Mouse (Mus musculus): Measurements from ENCODE around the gene Ripor3. TPM values are rescaled to one million over a fixed set of nuclear protein-coding genes. Genes with fewer than 3 reads are reported as not detected.

Ripor3 gene
- polyA plus RNA-seq, 1 experiment from 2014 or later = 0.12 TPM

DNA sequence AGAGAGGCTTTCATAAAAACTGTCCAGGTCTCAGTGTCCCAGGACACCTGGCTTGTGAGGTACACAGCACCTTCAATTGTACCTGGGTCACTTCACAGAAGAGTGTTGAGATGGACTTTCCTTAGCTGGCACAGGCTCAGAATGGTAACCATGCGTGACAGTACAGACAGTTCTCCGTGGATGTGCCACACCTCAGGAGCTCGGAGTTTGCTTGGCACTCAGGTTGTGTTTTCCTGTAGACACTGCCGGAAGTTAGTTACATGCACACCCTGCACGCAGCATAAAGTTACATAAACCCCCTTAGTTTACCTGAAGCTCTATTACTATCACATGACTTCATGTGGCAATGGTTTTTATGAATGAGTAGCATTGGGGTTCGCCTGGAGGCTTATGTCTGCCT, 59.7 kb downstream of the Ripor3 start:
- Histone ChIP-seq H3K27ac (ENCODE audit: low read depth, low read length) (no peak overlapping the region), H3K4me2 (ENCODE audit: low read depth) (no peak overlapping the region), H3K36me3 (ENCODE audit: control insufficient read depth, insufficient read depth, low read length) (no peaks in the 10 kb centered on the region), H3K4me1 (ENCODE audit: control insufficient read depth, insufficient read depth, low read length) (no peaks in the 10 kb centered on the region), H3K4me3 (ENCODE audit: low read depth, low read length) (no peak overlapping the region), H3K9ac (ENCODE audit: low read length) (no peak overlapping the region), H3K27me3 (ENCODE audit: control insufficient read depth, insufficient read depth, low read length) (no peaks in the 10 kb centered on the region), H3K9me3 (ENCODE audit: control insufficient read depth, low read length) (no peaks in the 10 kb centered on the region)
- DNase-seq (ENCODE audit: low spot score) = no peak
- WGBS = 89% methylated on average over 6 of the region's 6 CpGs
- no peak for ATAC-seq (ENCODE audit: insufficient read depth, low FRiP score, low TSS enrichment)

DNA sequence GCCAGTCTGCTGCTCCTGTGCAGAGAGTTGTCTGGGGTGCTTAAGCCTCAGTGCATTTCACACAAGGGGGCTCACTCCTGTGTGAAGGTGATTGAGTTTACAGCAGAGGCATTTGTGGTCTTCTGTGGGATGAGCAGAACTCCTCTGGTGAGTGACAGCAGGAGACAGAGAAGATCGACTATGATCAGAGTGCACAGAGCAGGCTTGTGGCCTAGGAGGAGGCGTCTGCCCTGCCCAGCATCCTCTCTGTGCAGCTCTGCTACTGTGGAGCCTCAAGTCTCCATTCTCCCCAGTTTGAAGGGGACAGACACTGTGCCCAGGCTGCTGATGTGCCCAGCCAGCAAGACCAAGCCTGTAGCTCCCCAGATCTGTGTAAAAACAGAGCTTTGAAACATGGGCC, 60.6 kb downstream of the Ripor3 start:
- H3K4me3 ChIP-seq (ENCODE audit: low read depth, low read length) = no peak overlapping the region
- H3K9me3 ChIP-seq (ENCODE audit: control insufficient read depth, low read length) = no peaks in the 10 kb centered on the region
- H3K9ac ChIP-seq (ENCODE audit: low read length) = no peak overlapping the region
- H3K36me3 ChIP-seq (ENCODE audit: control insufficient read depth, insufficient read depth, low read length) = no peaks in the 10 kb centered on the region
- H3K4me1 ChIP-seq (ENCODE audit: control insufficient read depth, insufficient read depth, low read length) = peaks cover 4% of the 10 kb centered on the region; the same call in 1 of the 2 replicates
- H3K27ac ChIP-seq (ENCODE audit: low read depth, low read length) = no peak overlapping the region
- 74% methylated on average over 2 of the region's 2 CpGs for WGBS
- no peak for ATAC-seq (ENCODE audit: insufficient read depth, low FRiP score, low TSS enrichment)
- no peak for DNase-seq (ENCODE audit: low spot score)
- H3K27me3 ChIP-seq (ENCODE audit: control insufficient read depth, insufficient read depth, low read length) = no peaks in the 10 kb centered on the region
- H3K4me2 ChIP-seq (ENCODE audit: low read depth) = no peak overlapping the region

DNA sequence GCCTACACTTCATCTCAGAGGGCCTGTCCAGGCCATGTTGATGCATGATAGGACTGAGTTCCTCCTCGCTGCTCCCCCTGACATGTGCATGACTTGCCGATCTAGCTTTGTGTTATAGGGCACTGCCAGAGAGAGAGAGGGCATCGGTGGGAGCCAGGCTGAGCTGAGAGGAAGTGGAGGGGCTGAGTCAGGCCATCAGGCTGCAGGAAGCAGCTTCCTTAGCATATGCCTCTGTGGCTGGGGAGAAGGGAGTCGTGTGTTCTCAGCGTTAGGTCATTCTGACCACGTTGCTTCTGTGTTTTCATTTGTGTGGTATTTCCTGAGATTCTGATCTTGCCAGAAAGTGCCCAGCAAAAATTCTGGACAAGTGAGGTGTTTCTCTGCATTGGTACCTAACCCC, 61.2 kb downstream of the Ripor3 start:
- H3K27ac ChIP-seq (ENCODE audit: low read depth, low read length) = no peak overlapping the region
- WGBS = 81% methylated on average over 6 of the region's 6 CpGs

DNA sequence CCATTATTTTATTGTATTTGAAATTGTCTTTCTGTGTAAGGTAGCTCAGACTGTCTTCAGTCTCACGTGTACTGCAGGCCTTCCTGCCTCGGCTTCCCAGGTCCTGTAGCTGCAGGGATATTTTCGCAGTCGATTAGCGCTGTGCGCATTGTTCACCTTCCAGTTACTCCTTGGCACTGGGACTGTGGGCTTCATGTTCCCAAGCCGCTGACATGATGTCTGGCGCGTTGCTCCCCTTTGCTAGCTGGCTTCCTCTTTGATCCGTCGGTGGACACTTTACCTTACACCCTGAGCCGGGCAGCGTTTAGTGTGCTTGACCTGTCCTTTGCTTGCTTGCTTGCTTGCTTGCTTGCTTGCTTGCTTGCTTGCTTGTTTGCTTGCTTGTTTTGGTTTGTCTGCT, 61.9 kb downstream of the Ripor3 start:
- Histone ChIP-seq H3K27me3 (ENCODE audit: control insufficient read depth, insufficient read depth, low read length) (no peaks in the 10 kb centered on the region), H3K36me3 (ENCODE audit: control insufficient read depth, insufficient read depth, low read length) (no peaks in the 10 kb centered on the region), H3K9me3 (ENCODE audit: control insufficient read depth, low read length) (no peaks in the 10 kb centered on the region), H3K4me2 (ENCODE audit: low read depth) (no peak overlapping the region), H3K4me3 (ENCODE audit: low read depth, low read length) (no peak overlapping the region), H3K4me1 (ENCODE audit: control insufficient read depth, insufficient read depth, low read length) (peaks cover 10% of the 10 kb centered on the region; the same call in 1 of the 2 replicates), H3K27ac (ENCODE audit: low read depth, low read length) (no peak overlapping the region), H3K9ac (ENCODE audit: low read length) (no peak overlapping the region)
- DNase-seq (ENCODE audit: low spot score) (no peak), ATAC-seq (ENCODE audit: insufficient read depth, low FRiP score, low TSS enrichment) (no peak)
- WGBS = 87% methylated on average over 13 of the region's 13 CpGs

More for the DNA sequence above, 61.2 kb downstream of the Ripor3 start:
- Histone ChIP-seq H3K27me3 (ENCODE audit: control insufficient read depth, insufficient read depth, low read length) (no peaks in the 10 kb centered on the region), H3K9ac (ENCODE audit: low read length) (no peak overlapping the region), H3K36me3 (ENCODE audit: control insufficient read depth, insufficient read depth, low read length) (no peaks in the 10 kb centered on the region), H3K9me3 (ENCODE audit: control insufficient read depth, low read length) (no peaks in the 10 kb centered on the region), H3K4me1 (ENCODE audit: control insufficient read depth, insufficient read depth, low read length) (peaks cover 10% of the 10 kb centered on the region; the same call in 1 of the 2 replicates), H3K4me3 (ENCODE audit: low read depth, low read length) (no peak overlapping the region), H3K4me2 (ENCODE audit: low read depth) (no peak overlapping the region)
- ATAC-seq (ENCODE audit: insufficient read depth, low FRiP score, low TSS enrichment) (no peak), DNase-seq (ENCODE audit: low spot score) (no peak)

DNA sequence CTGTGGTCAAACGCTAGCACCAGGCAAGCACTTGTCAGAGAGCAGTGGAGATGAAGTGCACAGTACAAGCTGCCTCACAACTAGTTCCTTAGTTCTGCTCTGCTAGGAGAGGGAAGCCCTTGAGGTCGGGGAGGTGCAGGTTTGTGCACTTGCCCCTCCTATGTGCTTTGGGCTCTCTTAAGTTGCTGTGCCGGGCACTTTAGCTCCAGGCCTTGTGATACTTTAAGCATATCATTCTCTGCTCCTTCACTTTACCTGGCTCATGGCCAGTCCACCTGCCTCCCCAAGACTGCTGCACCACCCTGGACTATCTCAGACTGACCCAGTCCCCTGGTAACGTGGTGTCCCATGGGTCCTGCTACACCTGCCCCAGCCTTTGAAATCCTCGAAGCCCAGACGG, 62.4 kb downstream of the Ripor3 start:
- Histone ChIP-seq H3K27ac (ENCODE audit: low read depth, low read length) (no peak overlapping the region), H3K4me2 (ENCODE audit: low read depth) (no peak overlapping the region), H3K4me1 (ENCODE audit: control insufficient read depth, insufficient read depth, low read length) (peaks cover 10% of the 10 kb centered on the region; the same call in 1 of the 2 replicates), H3K9ac (ENCODE audit: low read length) (no peak overlapping the region), H3K9me3 (ENCODE audit: control insufficient read depth, low read length) (no peaks in the 10 kb centered on the region), H3K27me3 (ENCODE audit: control insufficient read depth, insufficient read depth, low read length) (no peaks in the 10 kb centered on the region), H3K4me3 (ENCODE audit: low read depth, low read length) (no peak overlapping the region), H3K36me3 (ENCODE audit: control insufficient read depth, insufficient read depth, low read length) (no peaks in the 10 kb centered on the region)
- 81% methylated on average over 6 of the region's 6 CpGs for WGBS
- no peak for DNase-seq (ENCODE audit: low spot score)
- no peak for ATAC-seq (ENCODE audit: insufficient read depth, low FRiP score, low TSS enrichment)

DNA sequence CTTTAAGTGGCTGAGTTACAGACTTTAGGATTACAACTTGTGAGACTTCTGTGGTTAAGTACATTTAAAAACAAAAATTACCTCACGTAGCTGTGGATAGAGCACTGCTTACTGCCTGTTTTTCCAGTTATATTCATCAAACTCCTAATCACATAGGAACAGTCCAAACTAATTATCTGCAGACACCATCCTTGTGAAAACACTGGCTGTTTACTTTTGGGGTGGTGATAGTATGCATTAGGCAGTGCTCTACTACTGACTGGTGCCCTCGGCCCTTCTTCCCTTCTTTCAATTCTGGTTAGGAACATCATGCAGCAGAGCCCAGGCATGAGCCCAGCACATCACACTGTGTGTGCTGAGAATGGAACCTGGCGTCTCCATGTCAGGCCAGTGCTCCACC, 63.2 kb downstream of the Ripor3 start:
- WGBS = 82% methylated on average over 3 of the region's 3 CpGs
- DNase-seq (ENCODE audit: low spot score) = no peak
- no peak overlapping the region for H3K9ac ChIP-seq (ENCODE audit: low read length)
- H3K27ac ChIP-seq (ENCODE audit: low read depth, low read length) = no peak overlapping the region
- H3K4me1 ChIP-seq (ENCODE audit: control insufficient read depth, insufficient read depth, low read length) = peaks cover 10% of the 10 kb centered on the region; the same call in 1 of the 2 replicates
- H3K9me3 ChIP-seq (ENCODE audit: control insufficient read depth, low read length) = no peaks in the 10 kb centered on the region
- H3K4me2 ChIP-seq (ENCODE audit: low read depth) = no peak overlapping the region
- no peak for ATAC-seq (ENCODE audit: insufficient read depth, low FRiP score, low TSS enrichment)
- H3K36me3 ChIP-seq (ENCODE audit: control insufficient read depth, insufficient read depth, low read length) = no peaks in the 10 kb centered on the region
- H3K4me3 ChIP-seq (ENCODE audit: low read depth, low read length) = no peak overlapping the region
- H3K27me3 ChIP-seq (ENCODE audit: control insufficient read depth, insufficient read depth, low read length) = no peaks in the 10 kb centered on the region

DNA sequence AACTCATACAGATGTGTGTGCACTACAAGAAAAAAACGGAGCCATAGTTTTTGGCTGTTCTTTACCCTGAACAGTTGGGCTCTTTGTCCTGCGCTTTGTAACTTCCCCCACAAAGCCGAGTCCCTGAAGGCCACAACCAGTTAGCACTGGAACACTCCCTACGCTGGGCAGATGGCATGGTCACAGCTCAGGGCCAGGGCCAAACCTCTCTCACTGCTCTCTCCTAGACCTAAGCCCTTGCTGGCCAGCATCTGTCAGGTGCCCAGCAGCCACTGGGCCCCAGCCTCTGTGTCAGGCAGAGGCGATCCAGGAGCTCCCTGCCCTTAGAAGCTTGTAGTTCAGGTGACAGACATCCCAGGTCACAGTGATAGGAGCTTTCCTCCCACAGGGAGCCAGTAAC, 65.0 kb downstream of the Ripor3 start:
- H3K4me2 ChIP-seq (ENCODE audit: low read depth) = no peak overlapping the region
- H3K4me3 ChIP-seq (ENCODE audit: low read depth, low read length) = no peak overlapping the region
- DNase-seq (ENCODE audit: low spot score) (no peak), ATAC-seq (ENCODE audit: insufficient read depth, low FRiP score, low TSS enrichment) (no peak)
- H3K27me3 ChIP-seq (ENCODE audit: control insufficient read depth, insufficient read depth, low read length) = no peaks in the 10 kb centered on the region
- H3K27ac ChIP-seq (ENCODE audit: low read depth, low read length) = no peak overlapping the region
- no peak overlapping the region for H3K9ac ChIP-seq (ENCODE audit: low read length)
- no peaks in the 10 kb centered on the region for H3K36me3 ChIP-seq (ENCODE audit: control insufficient read depth, insufficient read depth, low read length)
- H3K4me1 ChIP-seq (ENCODE audit: control insufficient read depth, insufficient read depth, low read length) = peaks cover 14% of the 10 kb centered on the region
- WGBS = 75% methylated on average over 5 of the region's 5 CpGs
- no peaks in the 10 kb centered on the region for H3K9me3 ChIP-seq (ENCODE audit: control insufficient read depth, low read length)

DNA sequence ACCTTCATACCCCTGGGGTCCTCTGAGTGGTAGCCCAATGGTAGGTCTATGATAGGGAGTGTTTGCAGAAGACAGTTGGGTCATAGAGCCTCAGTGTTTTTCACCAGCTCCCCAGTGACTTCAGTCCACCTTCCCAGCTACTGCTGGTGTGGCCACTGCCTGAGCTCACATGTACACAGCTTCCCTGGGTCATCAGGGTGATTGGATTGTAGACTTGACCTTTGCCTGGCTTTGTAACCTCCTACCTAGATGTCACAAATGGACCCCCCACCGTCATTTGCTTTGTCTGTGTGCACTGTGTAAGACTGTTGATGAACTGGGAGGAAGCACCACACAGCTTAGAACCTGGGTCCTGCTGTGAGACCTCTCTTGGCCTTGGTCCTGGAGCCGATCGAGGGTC, 66.2 kb downstream of the Ripor3 start:
- no peak overlapping the region for H3K4me3 ChIP-seq (ENCODE audit: low read depth, low read length)
- WGBS = 77% methylated on average over 3 of the region's 3 CpGs
- DNase-seq (ENCODE audit: low spot score) (no peak), ATAC-seq (ENCODE audit: insufficient read depth, low FRiP score, low TSS enrichment) (no peak)
- H3K4me1 ChIP-seq (ENCODE audit: control insufficient read depth, insufficient read depth, low read length) = peaks cover 14% of the 10 kb centered on the region
- no peaks in the 10 kb centered on the region for H3K27me3 ChIP-seq (ENCODE audit: control insufficient read depth, insufficient read depth, low read length)
- H3K9ac ChIP-seq (ENCODE audit: low read length) = no peak overlapping the region
- no peak overlapping the region for H3K27ac ChIP-seq (ENCODE audit: low read depth, low read length)
- H3K36me3 ChIP-seq (ENCODE audit: control insufficient read depth, insufficient read depth, low read length) = no peaks in the 10 kb centered on the region
- H3K9me3 ChIP-seq (ENCODE audit: control insufficient read depth, low read length) = no peaks in the 10 kb centered on the region
- H3K4me2 ChIP-seq (ENCODE audit: low read depth) = no peak overlapping the region

DNA sequence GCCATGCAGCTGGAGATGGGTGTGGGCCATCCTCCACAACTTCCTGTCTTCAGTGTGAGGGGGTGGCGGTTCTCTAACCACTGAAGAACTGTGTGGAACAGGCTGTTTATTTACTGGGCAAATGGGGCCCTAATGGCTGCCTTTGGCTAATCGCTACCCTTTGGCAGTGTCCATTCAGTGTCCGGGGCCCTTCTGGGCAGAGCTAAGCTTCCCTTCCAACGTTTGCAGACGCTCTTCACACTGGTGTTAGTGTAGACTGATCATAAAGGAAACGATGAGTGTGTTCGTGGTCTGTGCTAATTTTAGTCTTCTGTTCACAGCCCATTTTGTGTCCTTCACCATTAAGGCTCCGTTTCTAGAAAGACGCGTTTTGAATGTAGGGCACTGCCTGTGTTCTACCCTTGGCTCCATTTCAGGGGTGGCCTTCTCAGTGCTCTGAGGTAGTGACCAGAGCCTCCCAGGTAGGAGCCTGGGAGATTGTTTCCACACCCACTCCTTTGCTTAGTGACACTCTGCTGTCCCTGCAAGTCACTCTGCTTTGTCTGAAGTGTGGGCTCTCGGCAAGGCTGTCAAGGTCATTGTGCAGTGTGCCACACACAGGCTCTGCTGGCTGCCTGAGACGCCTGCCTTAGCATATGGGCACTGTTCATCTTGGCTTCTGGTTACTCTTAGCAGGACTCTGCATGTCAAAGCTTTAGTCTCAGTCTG, 67.3 kb downstream of the Ripor3 start:
- H3K9ac ChIP-seq (ENCODE audit: low read length) = no peak overlapping the region
- no peak overlapping the region for H3K27ac ChIP-seq (ENCODE audit: low read depth, low read length)
- no peak overlapping the region for H3K4me3 ChIP-seq (ENCODE audit: low read depth, low read length)
- DNase-seq (ENCODE audit: low spot score) = no peak
- no peaks in the 10 kb centered on the region for H3K27me3 ChIP-seq (ENCODE audit: control insufficient read depth, insufficient read depth, low read length)
- no peak for ATAC-seq (ENCODE audit: insufficient read depth, low FRiP score, low TSS enrichment)
- no peak overlapping the region for H3K4me2 ChIP-seq (ENCODE audit: low read depth)
- WGBS = 75% methylated on average over 12 of the region's 12 CpGs
- peaks cover 14% of the 10 kb centered on the region for H3K4me1 ChIP-seq (ENCODE audit: control insufficient read depth, insufficient read depth, low read length)
- no peaks in the 10 kb centered on the region for H3K36me3 ChIP-seq (ENCODE audit: control insufficient read depth, insufficient read depth, low read length)
- H3K9me3 ChIP-seq (ENCODE audit: control insufficient read depth, low read length) = no peaks in the 10 kb centered on the region
